Mouse (Mus musculus): Measurements from ENCODE around the gene Gm853.

- no peak for TF ChIP-seq CTCF (IDR thresholded peaks at IDR 0.05; ENCODE audit: extremely low read depth, insufficient read depth, low read length)
- no peak for TF ChIP-seq POLR2A (IDR thresholded peaks at IDR 0.05; ENCODE audit: extremely low read depth, insufficient read depth, low read length)
These were observed 35.8 kb downstream of the Gm853 start for GRCm38 (mm10) chr4:130186450-130186849.
